Mouse (Mus musculus) lung, embryonic 14.5 days (tissue): Measurements from ENCODE around the gene Tmem28. TPM values are rescaled to one million over a fixed set of nuclear protein-coding genes. Genes with fewer than 3 reads are reported as not detected.
A peak's percentile ranks its signal among the peaks of the same experiment; 100 is the strongest.

Source experiments
- ATAC-seq: fragments of 200-750 bp; cut with Nextera tagmentation; 2 replicates; pipeline ENCODE4 v1.8.0; 2017; ENCODE audit warnings: mild to moderate bottlenecking, moderate TSS enrichment, moderate library complexity; ENCODE audit not compliant: insufficient read depth
- DNase-seq: peaks from one replicate; pipeline ENCODE4 v3.0.0-alpha.2; 2015
- H3K27ac ChIP-seq: fragments of 300-500 bp; sonication (generic); 2 replicates; pipeline ENCODE4 v1.5.1; 2014; ENCODE audit warnings: low read depth, mild to moderate bottlenecking, moderate library complexity
- H3K27me3 ChIP-seq: fragments of 300-500 bp; sonication (generic); 2 replicates; pipeline ENCODE4 v1.6.1; 2014; ENCODE audit warnings: low read length, control low read depth; ENCODE audit not compliant: insufficient read depth
- H3K36me3 ChIP-seq: fragments of 300-500 bp; sonication (generic); 2 replicates; pipeline ENCODE4 v1.6.1; 2014; ENCODE audit warnings: control low read depth; ENCODE audit not compliant: insufficient read depth
- H3K4me1 ChIP-seq: fragments of 300-500 bp; sonication (generic); 2 replicates; pipeline ENCODE4 v1.6.1; 2014; ENCODE audit warnings: antibody characterized with exemption, control low read depth; ENCODE audit not compliant: insufficient read depth
- H3K4me2 ChIP-seq: fragments of 300-500 bp; sonication (generic); 2 replicates; pipeline ENCODE4 v1.6.1; 2014; ENCODE audit warnings: mild to moderate bottlenecking
- H3K4me3 ChIP-seq: fragments of 300-500 bp; sonication (generic); 2 replicates; pipeline ENCODE4 v1.5.1; 2014; ENCODE audit warnings: low read depth, low read length
- H3K9ac ChIP-seq: fragments of 300-500 bp; sonication (generic); 2 replicates; pipeline ENCODE4 v1.6.1; 2014
- H3K9me3 ChIP-seq: fragments of 300-500 bp; sonication (generic); 2 replicates; pipeline ENCODE4 v1.6.1; 2016; ENCODE audit warnings: low read depth, low read length, control low read depth
- CTCF ChIP-seq: IDR thresholded peaks from 2 replicates; pipeline ENCODE4 v1.5.1; 2016; ENCODE audit warnings: antibody characterized with exemption, low read depth
- WGBS: fragments of 180-500 bp; shearing (Covaris S2); extraction: QIAGEN DNeasy Blood & Tissue Kit; methylation state at CpG from one replicate; pipeline ENCODE4 v1.1.7; 2014; 5-methylcytosine and 5-hydroxymethylcytosine counted together
- polyA plus RNA-seq: library from polyadenylated mRNA; unstranded; fragments of >200 nt; fragmentation: Nextera tagmentation; extraction: Ambion mirVana; gene quantifications from 2 replicates; pipeline ENCODE4 v1.2.1, GENCODE M21; 2014

Tmem28 gene
- 0.04 TPM in 1 of 2 replicates, not detected in the other for polyA plus RNA-seq

- TF ChIP-seq CTCF = no peak
- Histone ChIP-seq H3K4me2 (peak within 1 kb of the TSS; percentile 69), H3K9me3 (no peaks in the 10 kb centered on the region), H3K27me3 (peaks cover 31% of the 10 kb centered on the region), H3K4me1 (no peaks in the 10 kb centered on the region), H3K9ac (no peak within 1 kb of the TSS), H3K27ac (no peak within 1 kb of the TSS), H3K36me3 (no peaks in the 10 kb centered on the region), H3K4me3 (peak within 1 kb of the TSS; percentile 41)
- WGBS = 12% methylated on average over 47 of the region's 82 CpGs
- DNase-seq (peak; percentile 0), ATAC-seq (peak; percentile 11; the same call in 1 of the 2 replicates)
These were observed at the start of gene Tmem28 for GRCm38 (mm10) chrX:99820790-99821395. TSS of gene Tmem28 (plus strand) at chrX:99821021.

GRCm38 (mm10) chrX:99780308-99780707 is 40.5 kb upstream of the Tmem28 start:
- DNase-seq (peak; percentile 39), ATAC-seq (no peak)
- WGBS = 54% methylated on average over 4 of the region's 4 CpGs
- Histone ChIP-seq H3K27ac (no peak overlapping the region), H3K4me2 (no peak overlapping the region), H3K9ac (no peak overlapping the region), H3K9me3 (no peaks in the 10 kb centered on the region), H3K36me3 (no peaks in the 10 kb centered on the region), H3K27me3 (no peaks in the 10 kb centered on the region), H3K4me1 (no peaks in the 10 kb centered on the region), H3K4me3 (no peak overlapping the region)
- no peak for TF ChIP-seq CTCF

GRCm38 (mm10) chrX:99808375-99808774 is 12.4 kb upstream of the Tmem28 start:
- Histone ChIP-seq H3K36me3 (no peaks in the 10 kb centered on the region), H3K9me3 (no peaks in the 10 kb centered on the region), H3K27ac (no peak overlapping the region), H3K27me3 (no peaks in the 10 kb centered on the region), H3K9ac (no peak overlapping the region), H3K4me1 (no peaks in the 10 kb centered on the region), H3K4me2 (no peak overlapping the region), H3K4me3 (no peak overlapping the region)
- no peak for ATAC-seq
- peak; percentile 38 for DNase-seq
- WGBS = 48% methylated on average over 1 of the region's 1 CpGs
- peak; percentile 42 for TF ChIP-seq CTCF

GRCm38 (mm10) chrX:99819395-99819935 is 1.4 kb upstream of the Tmem28 start:
- peak; percentile 92 for DNase-seq
- ATAC-seq = peak; percentile 93
- H3K4me2 ChIP-seq = peak overlapping the region; percentile 69
- no peaks in the 10 kb centered on the region for H3K9me3 ChIP-seq
- WGBS = 13% methylated on average over 16 of the region's 22 CpGs
- peak overlapping the region; percentile 41 for H3K4me3 ChIP-seq
- peak; percentile 28; the same call in 1 of the 2 replicates for TF ChIP-seq CTCF
- no peak overlapping the region for H3K27ac ChIP-seq
- H3K27me3 ChIP-seq = peaks cover 31% of the 10 kb centered on the region
- H3K4me1 ChIP-seq = no peaks in the 10 kb centered on the region
- no peaks in the 10 kb centered on the region for H3K36me3 ChIP-seq
- H3K9ac ChIP-seq = no peak overlapping the region

DNA sequence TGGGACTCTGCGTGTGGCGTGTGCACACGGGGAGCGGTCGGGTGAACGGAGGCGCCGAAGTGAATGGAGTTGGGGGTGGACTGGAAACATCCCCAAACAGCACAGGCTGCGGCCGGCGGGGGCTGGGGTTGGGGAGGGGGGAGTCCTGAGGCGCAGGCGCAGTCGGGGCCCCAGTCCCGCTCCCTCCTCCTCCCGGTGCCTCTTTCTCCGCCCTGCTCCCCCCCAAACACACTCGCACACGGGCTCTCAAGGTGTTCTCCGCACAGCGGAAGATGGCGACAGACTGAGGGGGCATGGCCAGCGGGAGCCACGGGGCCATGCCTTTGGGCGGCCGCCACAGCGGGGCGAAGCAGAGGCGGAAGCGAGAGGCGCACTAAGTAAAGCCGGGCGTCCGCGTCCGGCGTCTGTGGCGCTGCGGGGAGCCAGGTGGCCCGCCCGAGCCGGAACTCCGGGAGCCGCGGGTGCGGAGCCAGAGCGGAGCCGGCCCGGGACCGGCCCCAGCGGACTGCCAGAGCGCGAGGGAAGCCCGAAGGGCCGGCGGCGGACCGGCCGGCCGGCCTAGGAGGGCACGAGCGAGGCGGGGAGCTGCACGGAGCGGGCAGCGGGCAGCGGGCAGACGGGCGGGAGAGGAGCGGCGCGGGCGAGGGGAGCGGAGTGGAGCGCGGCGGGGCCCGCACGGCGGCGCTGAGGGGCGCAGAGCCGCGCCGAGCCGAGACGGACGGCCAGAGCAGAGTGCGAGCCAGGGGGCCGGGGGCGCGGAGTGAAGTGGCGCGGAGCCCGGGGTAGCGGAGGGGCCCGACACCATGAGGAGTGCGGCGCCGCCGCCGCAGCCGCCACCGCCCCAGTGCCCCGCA is 658 bp upstream of the Tmem28 start:
- peak; percentile 81 for ATAC-seq
- peak; percentile 4 for DNase-seq
- H3K9ac ChIP-seq = no peak overlapping the region
- H3K4me3 ChIP-seq = peak overlapping the region; percentile 41
- no peak overlapping the region for H3K27ac ChIP-seq
- no peak for TF ChIP-seq CTCF
- WGBS = 17% methylated on average over 46 of the region's 105 CpGs
- no peaks in the 10 kb centered on the region for H3K9me3 ChIP-seq
- H3K27me3 ChIP-seq = peaks cover 31% of the 10 kb centered on the region
- H3K4me1 ChIP-seq = no peaks in the 10 kb centered on the region
- H3K36me3 ChIP-seq = no peaks in the 10 kb centered on the region
- H3K4me2 ChIP-seq = peak overlapping the region; percentile 69

- Histone ChIP-seq H3K9ac (no peak overlapping the region), H3K4me2 (no peak overlapping the region), H3K27me3 (no peaks in the 10 kb centered on the region), H3K36me3 (no peaks in the 10 kb centered on the region), H3K27ac (no peak overlapping the region), H3K4me3 (no peak overlapping the region), H3K4me1 (no peaks in the 10 kb centered on the region), H3K9me3 (no peaks in the 10 kb centered on the region)
- 17% methylated on average over 2 of the region's 2 CpGs for WGBS
- no peak for ATAC-seq
- TF ChIP-seq CTCF = no peak
- DNase-seq = no peak
These were observed 21.3 kb downstream of the Tmem28 start for GRCm38 (mm10) chrX:99842090-99842489.

- ATAC-seq (peak; percentile 95), DNase-seq (peak; percentile 84)
- H3K27ac ChIP-seq = 0 out of 2 replicates have a peak overlapping the region, but pooled peaks have one; percentile 50
- TF ChIP-seq CTCF = peak; percentile 71
- WGBS = 8% methylated on average over 25 of the region's 35 CpGs
- H3K4me1 ChIP-seq = no peaks in the 10 kb centered on the region
- no peaks in the 10 kb centered on the region for H3K36me3 ChIP-seq
- no peaks in the 10 kb centered on the region for H3K9me3 ChIP-seq
- no peaks in the 10 kb centered on the region for H3K27me3 ChIP-seq
- peak overlapping the region; percentile 28 for H3K4me3 ChIP-seq
- peak overlapping the region; percentile 38 for H3K9ac ChIP-seq
- peak overlapping the region; percentile 56 for H3K4me2 ChIP-seq
These were observed 32.5 kb downstream of the Tmem28 start for GRCm38 (mm10) chrX:99853261-99853741.
